Mouse (Mus musculus): ENCODE data around the gene Thap4.

Thap4 gene

DNA sequence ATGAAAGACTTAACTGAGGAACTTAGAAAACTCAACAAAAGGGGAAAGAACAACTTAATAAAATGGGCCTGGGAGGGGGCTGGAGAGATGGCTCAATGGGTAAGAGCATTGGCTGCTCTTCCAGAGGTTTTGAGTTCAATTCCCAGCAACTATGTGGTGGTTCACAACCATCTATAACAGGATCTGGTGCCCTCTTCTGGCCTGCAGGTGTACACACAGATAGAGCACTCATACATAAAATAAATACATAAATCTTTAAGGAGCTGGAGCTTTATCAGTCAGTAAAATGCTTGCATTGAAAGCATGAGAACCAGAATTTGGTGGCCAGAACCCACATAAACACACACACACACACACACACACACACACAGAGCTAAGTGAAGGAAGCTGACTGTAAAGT lies 11.8 kb downstream of the Thap4 start:
- no peak for DNase-seq

GRCm38 (mm10) chr1:93741987-93742386 lies 12.7 kb downstream of the Thap4 start:
- DNase-seq: no peak

- DNase-seq: no peak
Measured at GRCm38 (mm10) chr1:93740671-93741070, 14.0 kb downstream of the Thap4 start.

DNA sequence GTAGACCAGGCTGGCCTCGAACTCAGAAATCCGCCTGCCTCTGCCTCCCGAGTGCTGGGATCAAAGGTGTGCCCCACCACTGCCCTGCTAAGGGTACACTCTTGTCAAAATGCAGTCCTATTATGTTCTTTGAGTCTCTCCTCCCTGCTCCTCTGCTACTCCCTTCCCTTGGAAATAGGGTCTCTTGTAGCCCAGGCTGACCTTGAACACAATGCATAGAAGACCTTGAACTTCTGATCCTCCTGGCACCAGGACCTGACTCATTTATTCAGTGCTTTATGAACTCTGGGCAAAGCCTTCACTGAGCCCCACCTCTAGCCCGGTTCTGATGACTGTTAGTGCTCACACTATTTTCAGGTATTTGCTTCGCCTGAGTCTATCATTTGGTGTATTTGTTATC lies 17.0 kb downstream of the Thap4 start:
- DNase-seq: no peak

DNA sequence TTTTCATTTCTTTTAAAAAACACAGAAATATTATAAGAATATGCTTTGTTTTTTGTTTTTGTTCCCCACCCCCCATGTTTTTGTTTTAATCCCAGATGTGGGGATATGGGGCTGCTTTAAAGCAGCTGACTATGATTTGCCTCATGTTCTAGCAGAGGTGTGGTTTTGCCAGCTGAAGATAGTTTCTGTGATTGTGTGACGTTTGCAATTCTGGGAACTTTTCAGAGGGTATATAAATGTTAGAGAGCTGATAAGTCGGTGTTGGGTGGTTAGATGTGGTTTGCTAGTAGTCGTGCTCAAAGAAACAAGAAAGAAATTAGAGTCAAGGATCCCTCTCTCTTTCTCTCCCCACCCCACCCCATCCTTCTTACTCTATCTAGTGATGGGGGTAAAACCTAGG lies 18.8 kb downstream of the Thap4 start:
- DNase-seq: no peak

DNA sequence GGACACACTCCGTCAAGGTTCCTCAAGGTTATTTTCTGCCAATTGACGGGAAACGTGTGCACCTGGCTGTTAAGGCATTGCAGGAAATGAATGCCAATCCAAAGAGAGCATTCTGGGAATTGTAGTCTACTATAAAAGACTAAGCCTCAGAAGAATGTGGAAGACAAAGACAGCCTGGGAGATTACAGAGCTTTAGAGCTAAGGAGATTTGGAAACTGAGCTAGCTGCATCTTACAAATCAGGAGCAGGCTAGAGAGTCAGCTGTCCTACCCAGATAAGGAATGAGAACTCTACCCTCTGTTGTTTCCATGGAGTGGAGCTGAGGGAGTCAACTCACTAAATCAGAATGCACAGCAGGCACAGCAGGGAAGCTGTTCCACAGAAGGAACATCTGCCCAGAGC lies 22.8 kb downstream of the Thap4 start:
- DNase-seq: peak; percentile 32

DNA sequence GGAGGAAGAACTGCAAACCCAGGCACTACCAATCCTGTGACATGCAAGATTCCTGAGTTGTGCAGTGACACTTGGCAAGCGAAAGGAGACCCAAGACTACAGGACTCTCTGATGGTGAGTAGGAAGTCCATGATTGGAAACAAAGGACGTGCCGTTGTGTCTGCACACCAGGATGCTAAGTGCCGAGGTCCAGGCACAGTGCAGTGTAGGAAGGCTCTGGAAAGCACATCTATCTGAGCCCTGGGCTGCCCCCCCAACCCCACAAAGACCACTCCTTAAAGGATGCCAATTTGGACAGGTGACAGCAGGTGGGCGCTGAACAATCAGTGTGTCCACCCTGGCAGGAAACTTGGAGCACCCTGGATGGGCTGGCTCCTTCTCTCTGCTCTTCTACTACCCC lies 23.6 kb downstream of the Thap4 start:
- DNase-seq: no peak

DNA sequence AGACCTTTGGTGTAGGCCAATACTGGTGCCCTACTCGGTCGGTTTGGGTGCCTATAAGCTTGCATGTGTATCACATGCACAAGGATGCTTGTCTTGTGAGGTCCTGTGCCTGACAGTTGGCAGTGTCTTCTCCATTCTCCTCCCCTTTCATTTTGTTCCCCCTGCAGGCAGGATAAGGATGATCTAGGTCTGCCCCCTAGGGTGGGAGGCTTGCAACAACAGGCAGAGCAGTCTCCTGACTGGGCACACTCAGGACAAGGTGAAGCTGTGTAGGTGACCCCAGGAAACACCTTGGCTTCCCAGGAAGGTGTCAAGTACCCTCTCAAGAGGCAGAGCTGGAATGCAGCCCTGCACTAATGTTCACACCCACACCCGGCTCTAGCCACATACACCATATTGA lies 27.7 kb downstream of the Thap4 start:
- peak; percentile 27 for DNase-seq

GRCm38 (mm10) chr1:93726116-93726515 lies 28.5 kb downstream of the Thap4 start:
- no peak for DNase-seq

GRCm38 (mm10) chr1:93725665-93726064 lies 29.0 kb downstream of the Thap4 start:
- DNase-seq: no peak

DNA sequence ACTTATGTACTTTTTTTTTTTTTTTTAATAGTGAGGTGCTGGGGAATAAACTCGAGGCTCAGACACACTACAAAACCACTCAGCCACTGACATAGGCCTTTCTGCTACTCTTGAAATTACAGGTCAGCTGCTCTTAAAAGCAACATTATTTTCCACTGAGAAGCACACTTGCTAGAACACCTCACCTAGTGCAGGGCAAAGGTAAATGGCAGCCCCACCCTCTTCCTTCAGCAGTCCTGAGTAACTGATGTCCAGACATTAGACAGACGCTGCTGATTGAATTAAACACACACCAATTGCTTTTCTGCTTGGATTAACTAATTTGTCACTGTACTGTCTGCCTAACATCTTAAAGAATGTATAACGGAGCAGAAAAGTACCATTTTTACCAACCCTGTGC lies 30.0 kb downstream of the Thap4 start:
- no peak for DNase-seq

DNA sequence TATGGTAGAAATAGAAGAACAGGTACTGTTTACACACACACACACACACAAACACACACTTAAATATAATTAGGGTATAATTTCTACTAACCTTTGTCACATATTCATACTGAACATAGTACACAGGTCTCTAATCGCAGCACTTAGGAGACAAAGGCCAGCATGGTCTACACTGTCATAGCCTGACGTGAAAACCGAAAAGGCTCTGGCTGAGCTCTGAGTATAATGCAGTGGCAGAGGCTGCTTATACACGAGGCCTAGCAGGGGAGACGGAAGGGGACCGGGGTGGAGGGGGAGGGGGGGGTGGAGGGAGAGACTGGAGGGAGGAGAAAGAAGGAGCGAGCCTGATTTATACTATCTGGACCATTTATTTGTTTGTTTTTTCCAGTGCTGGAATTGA lies 33.1 kb downstream of the Thap4 start:
- no peak for DNase-seq

- DNase-seq: no peak
Measured at GRCm38 (mm10) chr1:93716166-93716565, 38.5 kb downstream of the Thap4 start.

GRCm38 (mm10) chr1:93705389-93705788 lies 49.3 kb downstream of the Thap4 start:
- DNase-seq: no peak

- no peak for DNase-seq
Measured at GRCm38 (mm10) chr1:93704341-93704740, 50.3 kb downstream of the Thap4 start.

DNA sequence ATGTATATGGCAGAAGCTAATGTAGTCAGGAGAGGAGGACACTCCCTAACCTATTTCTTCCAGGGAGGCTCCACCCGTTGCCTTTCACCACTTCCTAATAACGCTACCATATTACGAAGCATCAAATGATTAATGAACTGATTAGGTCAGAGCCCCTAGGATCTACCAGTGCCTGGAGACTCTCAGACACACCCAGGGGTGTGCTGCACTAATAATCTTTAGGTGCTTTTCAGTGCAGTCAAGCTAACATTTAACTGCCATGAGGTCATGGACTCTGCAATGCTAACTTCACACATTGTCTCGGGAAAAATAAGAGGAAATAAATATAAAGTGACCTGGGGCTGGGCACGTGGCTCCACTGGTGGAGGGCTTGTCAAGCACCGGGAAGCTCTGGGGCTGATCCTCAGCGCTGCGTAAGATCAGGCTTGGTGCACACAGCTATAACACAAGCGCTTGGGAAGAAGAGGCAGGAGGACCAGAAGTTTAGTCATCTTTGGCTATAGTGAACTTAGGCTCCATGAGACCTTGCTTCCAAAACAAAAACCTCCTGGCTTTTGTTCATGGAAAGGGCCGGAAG lies 51.1 kb downstream of the Thap4 start:
- DNase-seq: no peak

GRCm38 (mm10) chr1:93702106-93702505 lies 52.6 kb downstream of the Thap4 start:
- DNase-seq: no peak

GRCm38 (mm10) chr1:93699159-93699558 lies 55.5 kb downstream of the Thap4 start:
- DNase-seq: no peak

DNA sequence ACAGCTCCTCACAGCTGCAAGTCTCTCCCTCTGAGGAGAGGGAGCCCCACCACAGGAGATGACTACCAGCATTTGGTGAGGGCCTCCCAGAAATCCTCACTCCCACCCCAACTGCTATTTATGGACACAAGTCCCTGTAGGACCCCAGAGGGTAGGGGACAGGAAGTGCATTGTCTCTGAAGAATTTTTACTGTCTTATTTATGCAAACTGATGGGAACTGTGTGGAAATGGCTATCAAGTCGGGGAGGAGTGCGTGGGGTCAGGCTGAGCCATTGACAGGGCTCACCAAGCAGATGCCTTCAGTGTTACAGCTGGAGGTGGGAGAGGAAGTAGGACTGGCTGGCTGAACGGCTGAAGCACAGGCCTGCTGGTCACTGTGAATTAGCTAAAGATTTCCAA lies 57.3 kb downstream of the Thap4 start:
- DNase-seq: no peak

- peak; percentile 16 for DNase-seq
Measured at GRCm38 (mm10) chr1:93694966-93695365, 59.7 kb downstream of the Thap4 start.

- no peak for DNase-seq
Measured at GRCm38 (mm10) chr1:93693943-93694342, 60.7 kb downstream of the Thap4 start.

DNA sequence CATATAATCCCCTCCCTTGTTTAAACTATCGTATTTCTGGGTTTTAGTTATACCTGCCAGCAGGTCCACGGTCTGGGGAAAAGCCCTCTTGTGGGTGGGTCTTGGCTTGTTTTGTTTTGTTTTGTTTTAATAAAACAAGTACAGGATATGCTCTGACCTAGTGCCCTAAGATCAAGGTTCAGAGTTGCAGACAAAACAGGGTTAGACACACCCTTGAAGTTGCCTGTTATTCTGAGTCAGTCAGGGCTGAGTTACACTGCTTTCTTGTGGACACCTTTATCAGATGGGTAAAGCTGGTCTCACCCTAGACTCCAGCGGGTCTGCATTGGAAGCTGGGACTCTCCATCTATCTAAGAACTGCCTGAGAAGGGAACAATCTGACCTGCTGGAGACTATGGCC lies 61.2 kb downstream of the Thap4 start:
- DNase-seq: no peak

DNA sequence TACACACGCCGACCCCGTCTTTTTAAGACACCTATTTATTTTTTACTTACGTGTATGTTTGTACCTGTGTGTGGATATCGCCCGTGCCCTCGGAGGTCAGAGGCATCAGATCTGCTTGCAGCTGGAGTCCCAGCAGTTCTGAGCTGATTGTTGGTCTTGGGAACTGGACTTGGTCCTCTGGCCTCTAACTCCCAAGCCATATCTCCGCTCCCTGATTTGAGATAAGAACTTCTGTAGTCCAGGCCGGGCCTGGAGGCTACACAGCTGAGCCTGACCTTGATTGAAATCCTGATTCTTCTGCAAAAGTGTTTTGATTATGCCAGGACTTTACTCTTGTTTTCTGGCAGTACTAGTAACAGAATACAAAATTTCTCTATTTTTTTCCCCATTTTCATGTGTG lies 61.9 kb downstream of the Thap4 start:
- DNase-seq: no peak

GRCm38 (mm10) chr1:93691786-93692357 lies 62.8 kb downstream of the Thap4 start:
- DNase-seq: no peak

DNA sequence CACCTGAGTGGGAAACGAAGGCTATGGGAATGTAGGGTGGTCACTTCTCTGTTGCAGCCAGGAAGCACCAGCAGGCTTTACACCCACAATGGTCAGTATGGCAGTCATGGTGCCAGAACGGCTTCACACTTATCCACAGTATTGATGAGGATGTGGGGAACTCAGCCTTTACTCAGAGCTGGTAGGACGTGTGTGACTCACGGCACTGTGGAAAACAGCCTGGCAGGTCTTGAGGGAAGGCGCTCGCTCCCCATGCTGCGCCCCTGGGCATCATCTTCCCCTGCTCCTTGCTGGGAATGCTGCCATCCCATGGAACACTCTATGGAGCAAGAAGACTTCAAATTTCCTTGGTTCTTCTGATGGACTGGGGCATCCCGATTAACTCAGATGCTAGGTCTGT lies 63.6 kb downstream of the Thap4 start:
- no peak for DNase-seq

Measured in cerebellum, adult 8-10 months (tissue).